Mouse (Mus musculus) thymus, postnatal 25 days (tissue): Measurements from ENCODE around the gene Dnal4.

Source experiments
- DNase-seq: peaks from one replicate; pipeline ENCODE4 v3.0.0; 2022

The Dnal4 gene

DNA sequence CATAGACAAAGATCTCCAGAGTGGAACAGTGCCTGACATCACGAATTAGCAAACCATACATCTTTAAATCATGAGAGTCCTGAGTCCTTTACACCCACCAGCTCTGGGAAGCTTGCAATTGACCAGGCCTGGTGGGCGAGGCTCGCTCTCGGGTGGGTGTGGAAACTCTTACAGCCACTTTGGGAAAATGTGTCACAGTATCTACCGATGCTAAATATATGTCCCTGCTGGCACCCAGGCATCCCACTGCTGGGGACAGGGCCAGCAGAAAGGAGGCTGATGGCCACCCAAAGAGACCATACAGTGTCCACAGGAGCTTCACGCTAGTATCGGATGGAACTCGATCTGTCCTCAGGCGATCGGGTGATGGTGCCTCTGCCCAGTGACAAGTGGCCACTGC, 20.9 kb upstream of the Dnal4 start:
- no peak for DNase-seq

- no peak for DNase-seq
Observed at GRCm38 (mm10) chr15:79797680-79798079, 20.0 kb upstream of the Dnal4 start.

DNA sequence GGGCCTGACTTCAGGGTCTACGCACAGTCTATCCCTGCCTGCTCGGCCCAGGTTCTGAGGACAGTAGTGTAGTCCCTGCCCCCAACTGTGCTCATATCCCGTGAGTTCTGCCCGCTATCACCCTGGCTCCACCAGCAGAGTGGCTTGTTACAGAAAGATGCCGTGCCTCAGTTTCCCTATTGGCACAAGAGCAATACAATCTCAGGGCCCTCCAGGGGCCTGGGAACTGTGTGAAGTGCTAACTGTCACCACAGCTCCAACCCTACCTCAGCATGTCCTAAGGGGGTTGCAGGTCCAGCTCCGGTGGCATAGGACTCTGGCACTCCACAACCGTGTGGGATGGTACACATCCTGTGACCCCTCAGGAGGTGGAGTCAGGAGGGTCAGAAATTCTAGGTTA, 19.4 kb upstream of the Dnal4 start:
- DNase-seq = no peak

DNA sequence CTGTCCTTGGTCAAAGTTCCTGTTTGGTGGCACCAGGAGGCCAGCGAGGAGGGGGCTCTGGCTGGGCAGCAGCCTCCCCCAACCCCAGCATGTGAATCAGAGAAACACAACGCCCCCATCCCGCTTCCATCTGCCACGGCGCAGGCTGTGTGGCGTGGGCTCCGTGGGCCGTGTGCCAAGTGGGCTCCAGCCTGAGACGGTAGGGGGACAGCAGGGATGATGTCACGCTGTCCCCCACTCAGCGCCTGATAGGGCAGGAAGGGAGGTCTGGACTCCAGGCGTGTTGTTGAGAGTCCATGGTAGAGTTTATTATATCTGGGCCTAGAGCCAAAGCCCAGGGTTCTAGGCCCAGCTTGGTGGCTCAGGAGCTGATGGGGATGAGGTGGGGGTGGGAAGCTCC, 18.6 kb upstream of the Dnal4 start:
- no peak for DNase-seq

DNA sequence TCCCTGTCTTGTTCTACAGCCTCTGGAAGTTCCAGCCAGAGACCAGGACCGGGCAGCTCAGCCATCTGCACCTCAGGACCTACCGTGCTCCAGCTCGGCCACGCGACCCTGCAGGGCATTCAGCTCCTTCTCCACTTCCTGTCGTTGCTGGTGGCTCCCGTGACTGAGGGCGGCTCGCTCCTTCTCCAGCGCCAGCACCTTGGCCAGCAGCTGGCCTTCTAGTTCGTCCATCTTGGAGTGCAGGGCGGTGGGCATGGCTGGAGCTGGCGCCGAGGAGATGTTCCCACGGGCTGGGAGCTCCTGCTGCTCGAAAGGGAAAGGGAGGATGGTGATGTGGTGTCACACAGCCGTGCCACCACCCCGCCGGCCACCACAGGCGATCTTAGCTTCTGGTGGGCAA, 16.5 kb upstream of the Dnal4 start:
- no peak for DNase-seq

DNA sequence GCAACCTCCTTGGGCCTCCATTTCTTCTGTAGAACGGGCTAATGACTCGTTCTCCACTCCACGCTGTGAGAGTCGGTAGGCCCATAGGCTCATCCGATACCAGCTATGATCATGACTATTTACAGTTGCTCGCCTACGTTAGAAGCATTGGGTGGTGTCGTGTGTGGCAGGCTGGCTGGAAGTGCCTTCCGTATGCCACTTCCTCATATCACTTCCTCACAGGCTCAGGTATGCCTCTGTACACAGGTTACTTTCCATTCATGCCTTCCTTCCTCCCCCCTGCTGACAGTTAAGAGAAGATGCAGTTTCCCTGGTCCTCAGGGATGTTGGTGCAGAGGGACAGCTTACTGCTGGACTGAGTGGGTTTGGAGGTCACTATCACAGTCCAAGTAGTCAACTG, 15.4 kb upstream of the Dnal4 start:
- DNase-seq = no peak

- no peak for DNase-seq
Observed at GRCm38 (mm10) chr15:79792455-79792854, 14.8 kb upstream of the Dnal4 start.

DNA sequence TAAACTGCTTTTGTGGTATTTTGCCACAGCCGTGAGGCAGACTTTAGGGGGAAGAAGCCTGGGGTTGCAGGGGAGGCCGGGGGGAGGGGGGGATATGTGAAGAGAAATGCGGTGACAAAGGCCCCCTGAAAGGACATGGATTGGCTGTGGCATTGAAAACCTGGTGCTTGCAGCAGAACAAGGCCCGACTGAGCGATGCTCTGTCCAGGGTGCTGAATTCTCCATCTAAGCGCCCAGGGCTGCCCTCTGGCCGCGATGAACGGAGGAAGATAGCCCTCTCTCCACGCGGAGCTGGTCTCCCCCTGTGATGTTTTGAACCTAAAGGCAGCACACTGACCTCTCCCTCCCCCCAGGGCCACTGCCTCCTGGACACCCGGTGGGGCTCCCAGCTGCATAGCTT, 13.9 kb upstream of the Dnal4 start:
- peak; percentile 52 for DNase-seq

- DNase-seq = no peak
Observed at GRCm38 (mm10) chr15:79790905-79791304, 13.3 kb upstream of the Dnal4 start.

- DNase-seq = no peak
Observed at GRCm38 (mm10) chr15:79790111-79790510, 12.5 kb upstream of the Dnal4 start.

DNA sequence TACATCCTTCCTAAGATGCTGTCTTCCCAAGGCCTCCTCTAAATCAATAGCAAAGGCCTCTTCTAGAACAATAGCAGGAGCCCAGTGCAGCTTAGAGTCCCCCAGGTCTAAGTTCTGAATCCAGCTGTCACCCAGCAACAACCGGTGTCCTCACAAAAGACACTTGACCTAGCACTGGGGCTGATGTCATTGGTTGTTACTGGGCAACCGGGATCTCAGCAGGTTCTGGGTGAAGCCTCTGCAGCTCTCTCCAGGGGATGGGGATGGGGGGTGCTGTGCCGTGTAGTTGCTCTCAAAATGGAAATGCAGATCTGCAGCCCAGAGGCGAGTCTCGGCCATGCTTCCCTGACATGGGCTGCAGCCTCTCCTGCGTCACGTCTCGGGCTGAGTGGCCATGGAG, 10.2 kb upstream of the Dnal4 start:
- DNase-seq = no peak

DNA sequence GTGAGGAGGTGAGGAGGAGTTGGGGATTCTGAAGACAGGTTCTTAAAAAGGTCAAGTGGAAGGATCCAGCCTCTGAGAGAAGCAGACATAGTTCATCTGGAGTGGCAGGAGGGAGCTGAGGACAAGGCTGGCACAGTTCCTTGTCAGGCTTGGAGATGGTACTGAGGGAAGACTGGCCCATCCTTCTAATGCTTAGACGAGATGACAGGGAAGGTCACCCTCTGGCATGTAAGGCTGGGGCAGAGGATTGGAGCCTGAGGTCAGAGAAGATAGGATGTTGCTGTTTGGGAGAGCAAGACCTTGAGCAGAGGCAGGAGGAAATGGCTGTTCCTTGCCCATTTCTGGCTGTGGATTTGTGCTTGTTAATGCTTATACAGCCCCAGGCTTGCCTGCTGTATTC, 7.4 kb upstream of the Dnal4 start:
- DNase-seq = no peak

GRCm38 (mm10) chr15:79775662-79776061, 2.0 kb downstream of the Dnal4 start:
- DNase-seq = no peak

GRCm38 (mm10) chr15:79774117-79775027, 3.3 kb downstream of the Dnal4 start:
- peak; percentile 97 for DNase-seq

DNA sequence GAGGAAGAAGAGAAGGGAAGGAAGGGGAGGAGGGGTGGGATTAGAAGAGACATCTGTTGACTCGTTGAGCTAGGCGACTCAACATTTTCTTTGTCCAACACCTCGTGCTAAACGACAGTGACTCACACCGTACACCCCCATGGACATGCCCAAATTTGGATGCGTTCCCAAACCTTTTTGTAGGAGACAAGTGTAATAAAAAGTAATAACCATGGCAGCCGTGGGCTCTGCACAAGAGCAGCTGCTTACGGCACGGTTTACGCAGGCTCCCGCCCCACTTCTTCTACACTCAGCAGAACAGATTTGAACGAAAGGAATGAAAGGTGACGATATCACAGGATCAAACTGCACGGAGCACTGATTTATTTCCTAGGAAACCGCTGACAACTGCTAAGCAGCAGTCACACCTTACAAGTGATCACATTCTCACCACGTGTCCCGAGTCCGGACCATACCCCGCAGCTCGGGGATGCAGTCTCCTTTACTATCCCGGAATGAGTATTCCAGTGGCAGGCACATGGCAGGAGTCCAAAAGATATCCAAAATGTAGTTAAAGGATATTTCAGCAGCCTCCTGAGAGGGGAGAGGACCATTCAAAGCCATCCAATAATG, 6.9 kb downstream of the Dnal4 start:
- DNase-seq = no peak

DNA sequence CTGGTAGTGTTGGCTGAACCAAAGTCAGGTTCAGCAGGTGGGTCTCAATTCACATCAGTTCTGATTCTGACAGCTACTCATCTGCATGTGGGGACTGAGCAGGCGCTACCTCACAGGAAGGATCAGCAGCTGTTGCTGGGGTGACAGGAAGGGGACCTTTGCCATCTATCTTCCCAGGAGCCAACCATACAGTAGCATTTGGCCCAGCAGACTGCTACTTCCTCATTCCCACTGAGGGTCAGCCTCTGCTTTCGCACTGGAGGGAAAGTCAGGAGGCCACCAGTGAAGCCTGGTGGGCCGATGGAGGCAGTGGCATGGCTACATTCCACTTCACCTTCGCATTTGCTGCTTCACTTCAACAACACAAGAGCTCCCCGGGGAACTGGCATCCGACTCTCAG, 9.3 kb downstream of the Dnal4 start:
- DNase-seq = no peak

DNA sequence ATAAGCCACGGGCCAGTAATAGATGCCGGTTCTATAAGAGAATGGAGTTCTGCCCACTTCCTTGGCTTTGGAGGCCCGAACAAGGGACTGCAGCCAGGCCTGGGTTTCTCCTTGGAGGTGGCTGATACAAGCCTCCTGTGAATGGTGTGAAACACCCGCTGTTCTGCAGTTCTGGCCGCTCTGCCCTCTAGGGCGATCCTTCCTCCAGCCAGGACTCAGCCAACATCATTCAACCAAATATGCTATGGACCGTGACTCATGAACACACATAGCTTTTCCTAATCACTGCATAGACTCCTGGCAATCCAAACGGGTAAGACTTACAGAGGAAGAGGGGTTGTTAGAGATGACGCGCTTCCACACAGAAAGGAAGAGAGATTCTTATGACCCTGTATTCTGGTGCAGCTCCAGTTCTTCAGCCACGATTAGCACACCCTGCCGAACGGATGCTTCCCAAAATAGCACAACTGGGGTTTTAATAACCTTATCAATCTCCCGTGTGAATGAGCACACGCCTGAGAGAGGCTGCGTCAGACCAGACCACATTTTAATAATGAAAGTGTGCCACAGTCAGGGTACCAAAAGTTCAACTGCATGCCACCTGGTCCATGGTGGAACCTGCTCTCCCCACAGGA, 10.2 kb downstream of the Dnal4 start:
- DNase-seq = no peak

DNA sequence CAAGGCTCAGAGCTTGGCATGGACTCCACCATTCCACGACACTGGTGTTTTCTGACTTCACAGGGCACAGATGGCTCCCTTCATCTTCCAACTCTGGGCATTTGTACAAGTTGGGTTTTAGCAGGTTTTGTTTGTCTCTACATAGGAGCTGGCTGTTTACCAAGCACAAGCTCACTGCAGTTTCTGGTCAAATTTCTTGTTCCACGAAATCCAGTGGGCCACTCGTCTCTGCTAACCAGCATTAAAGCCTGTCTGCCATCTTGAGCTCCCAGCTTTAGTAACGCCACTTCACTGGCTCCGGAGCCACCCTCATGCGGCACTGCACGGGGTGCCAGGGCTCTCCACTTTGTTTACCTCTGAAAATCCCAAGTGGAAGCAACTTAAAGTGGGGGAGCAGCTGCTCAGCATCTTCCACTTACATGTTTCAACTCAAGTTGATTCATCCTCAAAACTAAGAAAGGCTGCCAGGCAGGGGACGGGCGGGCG, 11.0 kb downstream of the Dnal4 start:
- DNase-seq = no peak

GRCm38 (mm10) chr15:79766168-79766567, 11.5 kb downstream of the Dnal4 start:
- no peak for DNase-seq

GRCm38 (mm10) chr15:79765361-79765760, 12.3 kb downstream of the Dnal4 start:
- DNase-seq = no peak

GRCm38 (mm10) chr15:79764539-79765267, 12.9 kb downstream of the Dnal4 start:
- DNase-seq = no peak

DNA sequence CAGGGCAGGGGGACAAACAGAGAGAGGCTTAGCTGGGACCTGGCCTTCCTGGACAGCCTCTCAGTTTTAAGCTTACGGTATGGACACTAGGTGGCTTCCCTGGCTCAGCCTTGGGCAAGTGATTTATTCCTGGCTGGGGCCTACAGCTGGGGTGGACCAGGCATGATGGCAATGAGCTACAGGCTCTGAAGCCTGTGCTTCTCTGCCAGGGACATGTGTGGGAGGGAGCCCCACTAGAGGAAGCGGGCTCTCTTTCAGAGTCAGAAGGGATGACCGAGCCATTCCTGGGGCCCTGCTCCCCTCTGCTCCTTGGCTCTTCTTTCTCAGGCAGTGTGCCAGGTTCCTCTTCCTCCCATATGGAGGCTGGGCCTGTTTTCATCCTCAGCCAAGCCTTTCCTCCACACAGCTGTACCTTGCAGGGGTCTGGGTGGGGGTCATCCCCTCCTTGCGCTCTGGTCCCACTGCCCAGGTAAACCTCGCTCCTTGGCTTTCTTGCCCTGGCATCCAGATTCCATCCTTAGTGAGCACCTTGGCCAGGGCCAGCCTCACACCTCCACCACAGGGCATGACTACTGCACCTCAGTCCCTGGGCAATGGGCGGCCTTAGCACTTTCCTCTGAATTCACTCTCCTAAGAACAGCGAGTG, 13.9 kb downstream of the Dnal4 start:
- no peak for DNase-seq

DNA sequence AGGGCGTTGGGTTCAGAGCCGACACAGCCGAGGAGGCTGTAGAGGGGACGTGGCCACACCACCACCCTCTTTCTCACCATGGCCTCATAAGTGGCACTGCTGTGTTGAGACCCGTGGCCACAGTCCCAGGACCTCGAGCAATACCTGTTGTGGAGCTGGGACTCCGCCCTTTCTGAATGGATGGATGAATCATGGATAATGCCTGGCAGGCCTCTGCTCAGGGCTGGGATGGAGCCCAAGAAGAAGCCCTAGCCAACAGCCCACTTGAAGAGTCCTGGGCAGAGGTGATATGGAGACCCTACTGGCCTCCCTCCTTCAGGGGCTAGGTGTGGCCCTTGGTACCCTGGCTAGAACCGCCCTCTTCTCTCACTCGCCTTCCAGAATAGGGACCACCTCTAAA, 14.6 kb downstream of the Dnal4 start:
- DNase-seq = no peak
